Mouse (Mus musculus): ENCODE data around the gene Gm7168. TPM values are rescaled to one million over a fixed set of nuclear protein-coding genes. Genes with fewer than 3 reads are reported as not detected.

Gm7168 gene
- polyA plus RNA-seq, 3 experiments from 2014 or later: not detected

Other genes starting within 250 kb of the Gm7168 start
- gene Afdn, start 187.8 kb upstream of the Gm7168 start, polyA plus RNA-seq (2017; shearing (Covaris generic)): 1 to 10 TPM; 1.0 to 2.6 (median 2.0) TPM
- gene Tcte2, start 186.5 kb upstream of the Gm7168 start, polyA plus RNA-seq (2017; shearing (Covaris generic)): not detected
- not detected for gene Gm7356, start 55.3 kb downstream of the Gm7168 start, polyA plus RNA-seq (2017; shearing (Covaris generic))
- gene Gm7358, start 111.2 kb downstream of the Gm7168 start, polyA plus RNA-seq (2017; shearing (Covaris generic)): not detected

Measured in inflammation-experienced regulatory T-cells, adult 6 months (primary cell).